Mouse (Mus musculus) left cerebral cortex, postnatal 14 days (tissue): ENCODE data around the gene Cox15. TPM values are rescaled to one million over a fixed set of nuclear protein-coding genes. Genes with fewer than 3 reads are reported as not detected.

Experiments used
- DNase-seq, 2 experiments: peaks; one replicate each; pipeline ENCODE4 v3.0.0; 2021 to 2022; ENCODE audit warnings: low spot score in 2 of 2, mixed read lengths in 1 of 2
- intact Hi-C: fragments of 180-260 bp; cut with DNase I; formaldehyde crosslinking; loops from one replicate; pipeline ENCODE4 v1.15.1; 2025
- long read RNA-seq, 2 experiments: library from polyadenylated mRNA; stranded (forward); transcript quantifications; one replicate each; pipeline ENCODE4 v2.0.0; 2021
- total RNA-seq, 2 experiments: library from RNA; stranded (reverse); gene quantifications; 2 replicates each; pipeline ENCODE4 v1.2.3; 2021

Cox15 gene
- 10 to 100 TPM; 18.6 to 19.2 TPM for total RNA-seq
- long read RNA-seq, experiment 1, full-length matches to known transcripts: 52 of 109 reads
- long read RNA-seq, experiment 1, partial matches to known transcripts: 4 of 109 reads
- long read RNA-seq, experiment 1, other reads (novel, unspliced or antisense): 53 of 109 reads
- long read RNA-seq, experiment 2, full-length matches to known transcripts: 52 of 96 reads
- long read RNA-seq, experiment 2, partial matches to known transcripts: 7 of 96 reads
- long read RNA-seq, experiment 2, other reads (novel, unspliced or antisense): 37 of 96 reads

DNA sequence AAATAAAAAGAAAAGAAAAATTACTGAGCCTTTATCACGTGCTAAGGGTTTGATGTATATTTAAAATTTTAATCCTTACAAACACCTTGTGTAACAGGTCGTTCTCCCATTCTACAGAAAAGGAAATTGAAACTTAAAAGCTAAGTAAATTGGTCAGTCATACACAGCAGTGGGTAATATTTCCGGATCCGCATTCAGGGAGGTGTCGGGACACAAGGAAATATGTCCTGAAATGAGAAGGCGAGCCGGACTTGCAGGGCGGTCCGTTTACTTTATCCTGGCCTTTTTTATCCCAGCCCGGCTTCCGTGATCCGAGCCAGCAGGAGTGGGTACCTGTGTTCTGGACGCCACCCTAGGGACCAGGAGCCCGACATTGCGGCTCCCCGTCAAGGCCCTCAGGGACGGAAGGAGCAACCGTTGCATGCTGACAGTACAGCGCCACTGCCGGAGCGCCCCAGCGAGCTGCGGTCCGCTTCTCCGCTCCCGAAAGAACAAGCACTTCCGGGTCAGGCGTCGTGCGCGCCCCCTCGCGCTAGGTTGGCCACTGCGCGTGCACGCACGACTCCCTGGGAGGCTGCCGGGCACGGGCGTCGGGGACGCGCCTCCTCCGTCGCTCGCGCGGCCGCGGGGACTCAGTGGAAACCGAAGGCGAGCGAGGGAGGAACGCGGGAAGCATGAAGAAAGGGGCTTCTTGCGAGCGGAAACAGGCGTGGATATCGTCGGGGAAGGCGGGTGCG lies at the start of gene Cox15, which contains the start of gene Cutc:
TSS of gene Cox15 (minus strand) at position 512 of the 737 bp plus-strand sequence.
TSS of gene Cutc (plus strand) at position 508 of the 737 bp plus-strand sequence.
- peak; percentile 97 for DNase-seq
- intact Hi-C loops: no loop called here

DNA sequence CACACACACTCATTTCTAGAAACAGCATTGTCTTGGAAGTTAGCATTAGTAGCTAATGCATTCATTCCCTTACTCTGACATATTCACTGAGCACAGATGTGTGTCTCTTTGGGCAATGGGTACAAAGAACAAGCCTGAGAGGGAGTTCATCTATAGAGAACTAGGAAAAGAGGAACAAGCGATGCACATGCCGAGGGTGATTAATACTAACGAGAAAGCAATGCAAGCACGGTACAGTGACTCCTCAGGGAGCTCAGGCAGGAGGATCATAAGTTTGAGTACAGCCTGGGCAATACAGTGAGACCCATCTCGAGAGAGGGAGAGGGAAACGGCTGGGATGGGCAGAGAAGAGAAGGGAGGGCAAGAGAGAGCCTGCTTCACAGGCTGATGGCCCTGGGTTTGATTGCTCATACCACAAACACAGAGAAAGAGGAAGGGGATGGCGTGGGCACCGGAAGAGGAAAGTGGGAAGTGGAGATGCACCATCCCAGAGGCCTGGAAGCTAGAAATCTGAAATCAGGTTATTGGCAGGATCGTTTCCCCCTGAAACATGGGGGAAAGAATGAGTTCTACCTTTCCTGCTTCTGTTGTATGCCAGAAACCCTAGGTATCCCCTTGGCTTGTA lies 48.7 kb upstream of the Cox15 start:
- intact Hi-C loops: no loop called here
- DNase-seq: no peak

DNA sequence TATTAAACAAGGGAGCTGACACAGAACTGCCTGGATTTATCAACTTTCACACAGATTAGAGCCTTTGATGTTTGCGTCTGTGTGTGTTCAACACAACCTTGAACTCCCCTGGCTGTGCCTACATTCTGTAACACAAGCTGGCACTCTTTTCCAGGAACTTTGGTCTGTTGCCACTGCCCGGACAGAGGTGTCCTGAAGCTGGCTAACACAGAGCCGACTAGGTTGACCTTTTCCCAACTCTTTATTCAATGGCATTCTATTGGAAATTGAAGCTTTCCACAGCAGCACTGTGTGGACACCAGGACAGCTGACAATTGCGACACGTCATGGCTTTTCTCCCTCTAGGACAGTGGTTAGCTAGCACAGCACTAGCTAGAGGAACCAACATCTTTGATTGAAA lies 44.4 kb upstream of the Cox15 start:
- no peak for DNase-seq
- intact Hi-C loops: no loop called here

- DNase-seq: no peak
- intact Hi-C loops: no loop called here
These were observed 42.7 kb upstream of the Cox15 start for GRCm38 (mm10) chr19:43795511-43795910.

DNA sequence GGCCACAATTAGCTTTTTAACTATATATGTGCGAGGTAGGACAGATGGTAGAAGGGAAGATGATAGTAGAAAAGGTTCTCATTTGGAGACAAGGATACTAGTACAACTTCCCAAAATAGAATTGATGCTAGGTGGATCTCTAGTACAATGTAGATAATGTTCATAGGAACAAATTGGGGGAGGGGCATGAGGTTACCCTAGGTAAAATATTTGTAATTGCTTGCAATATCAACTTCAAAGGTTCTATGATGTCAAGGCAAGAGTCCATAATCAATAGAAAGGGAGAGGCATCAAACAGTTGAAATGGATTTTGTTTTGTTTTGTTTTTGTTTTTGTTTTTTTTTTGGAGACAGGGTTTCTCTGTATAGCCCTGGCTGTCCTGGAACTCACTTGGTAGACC lies 41.2 kb upstream of the Cox15 start:
- intact Hi-C loops: no loop called here
- no peak for DNase-seq

GRCm38 (mm10) chr19:43792537-43792936 lies 39.7 kb upstream of the Cox15 start:
- intact Hi-C loops: no loop called here
- no peak for DNase-seq

DNA sequence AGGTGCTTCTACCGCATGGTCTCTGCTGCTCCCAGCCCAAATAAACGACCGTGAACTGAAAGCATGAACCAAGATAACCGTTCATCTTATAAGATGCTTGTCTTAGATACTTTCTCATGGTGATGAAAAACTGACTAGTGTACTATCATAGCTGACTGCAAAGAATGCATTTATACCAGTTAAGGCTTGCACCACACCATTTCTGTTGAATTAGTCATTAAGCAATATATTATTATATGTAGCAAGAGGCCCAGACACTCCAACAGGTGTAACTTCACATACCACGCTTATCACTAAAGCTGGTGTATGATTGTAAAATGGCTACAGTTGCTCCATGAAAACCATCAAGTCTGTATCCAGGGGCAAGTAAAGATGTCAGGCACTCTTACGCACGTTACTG lies 37.0 kb upstream of the Cox15 start:
- no peak for DNase-seq
- intact Hi-C loops: no loop called here

- intact Hi-C loops: no loop called here
- no peak for DNase-seq
These were observed 33.6 kb upstream of the Cox15 start for GRCm38 (mm10) chr19:43786249-43787026.

DNA sequence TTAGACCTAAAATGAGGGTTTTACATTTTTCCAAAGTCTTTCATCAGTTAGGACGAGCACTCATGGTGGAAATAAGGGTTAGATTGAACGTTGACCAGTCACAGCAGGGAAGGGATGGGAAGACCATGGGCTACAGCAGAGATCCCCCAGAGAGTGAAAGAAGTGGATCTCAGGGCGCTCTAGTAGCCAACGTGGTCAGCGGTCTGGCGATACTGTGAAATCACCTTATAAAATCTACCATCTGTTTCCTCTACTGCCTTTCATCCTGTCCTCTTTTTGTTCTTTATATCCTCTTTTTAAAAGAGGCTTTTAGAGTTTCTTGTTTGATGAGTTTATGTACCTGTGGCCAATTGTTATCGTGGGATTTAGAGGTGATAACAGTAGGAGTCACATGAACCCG lies 32.0 kb upstream of the Cox15 start:
- DNase-seq: no peak

GRCm38 (mm10) chr19:43781980-43782379 lies 29.2 kb upstream of the Cox15 start, which contains the start of gene Abcc2:
Gene Abcc2, plus strand, starts transcription at chr19:43782192.
- DNase-seq: no peak
- intact Hi-C loops: no loop called here

More for the DNA sequence above, 32.0 kb upstream of the Cox15 start:
- intact Hi-C loops: no loop called here

GRCm38 (mm10) chr19:43780391-43780790 lies 27.6 kb upstream of the Cox15 start:
- DNase-seq: no peak
- intact Hi-C loops: no loop called here

DNA sequence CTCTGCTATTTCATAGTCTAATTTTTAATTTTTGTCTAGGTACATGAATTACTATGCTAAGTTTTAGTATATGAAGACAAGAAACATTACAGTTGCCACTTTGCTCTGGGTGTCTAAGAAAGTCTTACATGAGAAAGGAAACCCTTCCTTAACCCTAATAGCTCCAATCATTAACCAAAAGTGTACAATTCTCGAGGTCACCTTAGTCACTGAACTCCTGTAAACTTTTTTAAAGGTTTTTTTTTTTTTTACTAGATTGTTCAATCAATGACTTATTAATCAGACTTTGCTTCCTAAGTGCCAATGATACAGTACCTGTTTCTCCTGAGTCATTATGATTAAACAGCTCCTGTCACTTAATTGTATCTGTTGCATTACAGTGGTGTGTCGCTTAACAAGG lies 24.5 kb upstream of the Cox15 start:
- intact Hi-C loops: no loop called here
- no peak for DNase-seq

- no peak for DNase-seq
- intact Hi-C loops: no loop called here
These were observed 23.8 kb upstream of the Cox15 start for GRCm38 (mm10) chr19:43776561-43776960.

DNA sequence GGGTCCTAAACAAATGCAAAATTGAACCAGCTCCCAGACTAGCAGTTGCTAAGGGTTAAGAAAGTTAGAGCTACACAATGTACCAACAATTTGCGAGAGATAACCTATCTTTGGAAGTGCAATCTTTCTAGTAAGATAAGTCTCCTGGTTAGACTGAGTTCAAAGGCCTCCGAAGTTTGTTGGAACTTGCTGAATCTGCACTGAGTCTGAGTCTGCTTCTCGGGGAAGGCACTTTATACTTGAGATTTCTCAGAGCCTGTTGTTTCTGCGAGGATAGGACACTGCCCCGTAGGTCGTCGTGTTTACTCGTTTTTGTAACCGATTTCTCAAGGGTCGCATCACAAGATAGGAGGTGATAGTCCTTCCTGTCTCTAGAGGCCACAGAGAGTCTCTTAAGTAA lies 22.6 kb upstream of the Cox15 start:
- no peak for DNase-seq
- intact Hi-C loops: no loop called here

DNA sequence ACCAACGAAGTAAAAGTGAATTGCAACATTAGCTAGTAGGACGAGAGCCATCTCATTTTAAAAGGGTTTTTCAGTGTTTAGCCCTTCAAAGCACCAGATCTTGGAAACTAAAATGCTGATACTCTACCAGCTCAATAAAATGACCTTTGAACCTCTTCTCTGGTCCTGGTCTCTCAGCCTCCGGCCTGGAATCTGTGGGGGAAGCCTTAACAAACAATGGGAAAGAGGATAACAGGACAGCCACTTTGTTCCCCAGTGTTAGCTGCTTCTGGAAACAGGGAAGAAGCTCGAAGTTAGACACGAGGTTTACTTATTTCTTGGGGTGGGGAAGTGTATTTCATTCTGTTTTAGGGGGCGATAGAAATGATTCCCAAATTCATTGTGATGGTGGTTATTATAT lies 19.5 kb upstream of the Cox15 start:
- no peak for DNase-seq
- intact Hi-C loops: no loop called here

DNA sequence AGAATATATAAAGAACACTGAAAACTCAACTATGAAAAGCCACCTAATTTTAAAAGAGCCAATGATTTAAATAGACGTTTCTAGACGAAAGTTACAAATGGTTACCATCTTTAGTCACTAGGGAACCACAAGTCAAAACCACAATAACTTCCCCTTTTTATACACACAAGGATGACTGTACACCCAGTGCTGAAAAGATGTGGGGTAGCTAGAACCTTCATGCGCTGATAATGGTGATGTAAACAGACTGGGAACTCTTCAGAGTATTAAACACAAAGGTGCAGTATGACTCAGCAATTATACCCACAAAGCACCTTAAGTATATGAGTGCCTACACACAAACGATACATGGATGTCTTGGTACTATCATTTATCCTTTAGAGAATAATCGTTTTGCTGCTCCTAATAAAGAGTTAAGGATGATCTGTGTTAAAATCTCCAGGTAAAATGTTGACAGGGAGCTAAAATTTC lies 18.7 kb upstream of the Cox15 start:
- DNase-seq: no peak
- intact Hi-C loops: no loop called here

- no peak for DNase-seq
- intact Hi-C loops: no loop called here
These were observed 17.8 kb upstream of the Cox15 start for GRCm38 (mm10) chr19:43770584-43770983.

- intact Hi-C loops: no loop called here
- no peak for DNase-seq
These were observed 16.7 kb upstream of the Cox15 start for GRCm38 (mm10) chr19:43769366-43769960.

GRCm38 (mm10) chr19:43767549-43768322 lies 14.9 kb upstream of the Cox15 start:
- DNase-seq: no peak
- intact Hi-C loops: no loop called here
